15 mouse cellular contexts compared by ENCODE assay signal in genomic region chr1:66277663-66278062, GRCm38 (mm10).
A peak's percentile ranks its signal among the peaks of the same experiment; 100 is the strongest.
DNase-seq lines count a peak whose midpoint lies in the region; ATAC-seq and TF ChIP-seq lines count a peak whose summit lies in the region.
"Had no signal": no experiment of that assay in that cellular context is flagged by ENCODE, and none has a peak within 500 bp of the region (broad histone marks: within the 10 kb centered on the region; RNA-seq: fewer than 3 reads in every experiment).

No protein-coding gene starts in this region.

- peaks cover 7% of the 10 kb centered on the region; the same call in 1 of the 2 replicates for H3K4me1 ChIP-seq in cerebellum, adult 2 months (ENCODE audit: control insufficient read depth, insufficient read depth, low read length)
- no peaks in the 10 kb centered on the region for H3K4me1 ChIP-seq in heart, embryonic 15.5 days (replicated peaks)
- peaks cover 2% of the 10 kb centered on the region; the same call in 1 of the 2 replicates for H3K4me1 ChIP-seq in heart, adult 2 months (ENCODE audit: control insufficient read depth, insufficient read depth, low read length)
- H3K4me1 ChIP-seq in neural tube, embryonic 13.5 days (replicated peaks), result peaks cover 8% of the 10 kb centered on the region
- H3K4me1 ChIP-seq: limb, embryonic 12.5 days; stomach, embryonic 15.5 days had no signal

- H3K27me3 ChIP-seq in cerebellum, adult 2 months (ENCODE audit: control insufficient read depth, insufficient read depth, low read length), result no peaks in the 10 kb centered on the region
- no peaks in the 10 kb centered on the region for H3K27me3 ChIP-seq in heart, embryonic 15.5 days
- H3K27me3 ChIP-seq in heart, adult 2 months (ENCODE audit: control insufficient read depth, insufficient read depth, low read length), result no peaks in the 10 kb centered on the region
- H3K27me3 ChIP-seq in neural tube, embryonic 13.5 days, result no peaks in the 10 kb centered on the region
- H3K27me3 ChIP-seq: limb, embryonic 12.5 days; stomach, embryonic 15.5 days had no signal

- no peak for TF ChIP-seq EP300 in heart, adult 2 months (IDR thresholded peaks at IDR 0.05; ENCODE audit: insufficient read depth, low read depth, low read length)

- H3K36me3 ChIP-seq in heart, embryonic 15.5 days, result no peaks in the 10 kb centered on the region
- H3K36me3 ChIP-seq in heart, adult 2 months (ENCODE audit: control insufficient read depth, insufficient read depth, low read length), result no peaks in the 10 kb centered on the region
- 0 out of 2 replicates have a peak, but pooled peaks cover 5% of the 10 kb centered on the region for H3K36me3 ChIP-seq in neural tube, embryonic 13.5 days
- H3K36me3 ChIP-seq: limb, embryonic 12.5 days; stomach, embryonic 15.5 days had no signal

- 0 out of 2 replicates have a peak overlapping the region, but pooled peaks have one; percentile 12 for H3K4me2 ChIP-seq in heart, embryonic 15.5 days
- H3K4me2 ChIP-seq in neural tube, embryonic 13.5 days, result no peak overlapping the region
- H3K4me2 ChIP-seq: limb, embryonic 12.5 days; stomach, embryonic 15.5 days had no signal

- TF ChIP-seq POLR2A in cerebellum, adult 2 months (IDR thresholded peaks at IDR 0.05; ENCODE audit: borderline replicate concordance, insufficient read depth, low read length), result no peak
- no peak for TF ChIP-seq POLR2A in heart, adult 2 months (IDR thresholded peaks at IDR 0.05; ENCODE audit: insufficient read depth, low read depth, low read length)

- intact Hi-C loops in heart, adult 2 months (cut with DNase I), result no loop called here

- no peak overlapping the region for H3K9ac ChIP-seq in heart, embryonic 15.5 days
- no peak overlapping the region for H3K9ac ChIP-seq in heart, adult 2 months (ENCODE audit: low read depth, low read length)
- H3K9ac ChIP-seq in neural tube, embryonic 13.5 days, result no peak overlapping the region
- H3K9ac ChIP-seq: limb, embryonic 12.5 days; liver, embryonic 14.5 days; stomach, embryonic 15.5 days had no signal

- H3K79me2 ChIP-seq in heart, adult 2 months (replicated peaks; ENCODE audit: control insufficient read depth, insufficient read depth, low read length), result no peaks in the 10 kb centered on the region

- H3K27ac ChIP-seq in cerebellum, adult 2 months (ENCODE audit: insufficient read depth, low read length), result no peak overlapping the region
- H3K27ac ChIP-seq in heart, embryonic 15.5 days, result no peak overlapping the region
- H3K27ac ChIP-seq in heart, adult 2 months, result no peak overlapping the region
- peak overlapping the region; percentile 34; the same call in 1 of the 2 replicates for H3K27ac ChIP-seq in layer of hippocampus, adult 2 months
- H3K27ac ChIP-seq in neural tube, embryonic 13.5 days (replicated peaks), result no peak overlapping the region
- H3K27ac ChIP-seq: limb, embryonic 12.5 days; liver, embryonic 14.5 days; stomach, embryonic 15.5 days had no signal

- 87% methylated on average over 4 of the region's 5 CpGs for WGBS in cerebellum, adult 2 months
- WGBS in heart, embryonic 15.5 days, result 69% methylated on average over 5 of the region's 5 CpGs
- WGBS in heart, adult 2 months, result 65% methylated on average over 5 of the region's 5 CpGs
- 88% methylated on average over 5 of the region's 5 CpGs for WGBS in neural tube, embryonic 13.5 days

- DNase-seq in cerebellum, adult 2 months, result no peak
- DNase-seq in cerebellum, adult 11 months, result no peak
- DNase-seq in heart, adult 2 months, result no peak
- no peak for DNase-seq in layer of hippocampus, adult 2 months (ENCODE audit: low spot score in 2 of 2)
- no peak for DNase-seq in layer of hippocampus, adult 9-11 months
- DNase-seq in neural tube, embryonic 10.5 days (ENCODE audit: extremely low spot score, low spot score), result no peak
- DNase-seq: adrenal gland, adult 2 months; cerebellum, postnatal 36 days; thymus, adult 2 months had no signal

- peak overlapping the region; percentile 10 for H3K4me3 ChIP-seq in cerebellum, adult 2 months (replicated peaks; ENCODE audit: insufficient read depth, low read depth, low read length)
- H3K4me3 ChIP-seq in heart, embryonic 15.5 days, result no peak overlapping the region
- no peak overlapping the region for H3K4me3 ChIP-seq in heart, adult 2 months
- H3K4me3 ChIP-seq in layer of hippocampus, adult 2 months, result no peak overlapping the region
- H3K4me3 ChIP-seq in neural tube, embryonic 13.5 days, result no peak overlapping the region
- H3K4me3 ChIP-seq: erythroblast, embryonic 14.5 days; limb, embryonic 12.5 days; stomach, embryonic 15.5 days had no signal

- H3K9me3 ChIP-seq in heart, embryonic 15.5 days (replicated peaks), result no peaks in the 10 kb centered on the region
- no peaks in the 10 kb centered on the region for H3K9me3 ChIP-seq in neural tube, embryonic 13.5 days
- H3K9me3 ChIP-seq: limb, embryonic 12.5 days; stomach, embryonic 15.5 days had no signal

- ATAC-seq in heart, embryonic 15.5 days (replicated peaks; ENCODE audit: insufficient number of reproducible peaks, insufficient read depth, low FRiP score, low read depth), result no peak
- peak; percentile 76 for ATAC-seq in neural tube, embryonic 13.5 days (ENCODE audit: low read depth)

- TF ChIP-seq CTCF in cerebellum, adult 2 months (IDR thresholded peaks at IDR 0.05; ENCODE audit: borderline replicate concordance, insufficient read depth, low read depth, low read length), result no peak
- no peak for TF ChIP-seq CTCF in heart, adult 2 months (IDR thresholded peaks at IDR 0.05)
- no peak for TF ChIP-seq CTCF in layer of hippocampus, adult 2 months (conservative IDR thresholded peaks at IDR 0.05)
